Mouse (Mus musculus): ENCODE data around the gene Tomm20.

Gene Tomm20

GRCm38 (mm10) chr8:126920845-126921244 is 24.8 kb downstream of the Tomm20 start:
- intact Hi-C loops (cut with DNase I) = loop anchor here (2.0 to 5.0 kb wide), 3 partner anchors 339 to 439 kb away; no protein-coding TSS in a partner anchor

GRCm38 (mm10) chr8:126920386-126920785 is 25.3 kb downstream of the Tomm20 start:
- intact Hi-C loops (cut with DNase I) = loop anchor here (2.0 to 5.0 kb wide), 3 partner anchors 338 to 438 kb away; no protein-coding TSS in a partner anchor

- intact Hi-C loops (cut with DNase I) = loop anchor here (2.0 to 10.0 kb wide), 6 partner anchors 65 to 437 kb away; partner anchors contain the start of gene Irf2bp2
Observed at GRCm38 (mm10) chr8:126919703-126920102, 25.9 kb downstream of the Tomm20 start.

GRCm38 (mm10) chr8:126919255-126919654 is 26.4 kb downstream of the Tomm20 start:
- intact Hi-C loops (cut with DNase I) = loop anchor here (5.0 to 10.0 kb wide), 3 partner anchors 64 to 327 kb away; partner anchors contain the start of gene Irf2bp2

- intact Hi-C loops (cut with DNase I) = loop anchor here (5.0 to 10.0 kb wide), 3 partner anchors 64 to 326 kb away; partner anchors contain the start of gene Irf2bp2
Observed at GRCm38 (mm10) chr8:126918356-126918755, 27.3 kb downstream of the Tomm20 start.

- intact Hi-C loops (cut with DNase I) = loop anchor here (5.0 to 10.0 kb wide), 3 partner anchors 63 to 325 kb away; partner anchors contain the start of gene Irf2bp2
Observed at GRCm38 (mm10) chr8:126917179-126917905, 28.3 kb downstream of the Tomm20 start.

- intact Hi-C loops (cut with DNase I) = loop anchor here (5.0 to 10.0 kb wide), 3 partner anchors 62 to 324 kb away; partner anchors contain the start of gene Irf2bp2
Observed at GRCm38 (mm10) chr8:126916611-126917010, 29.0 kb downstream of the Tomm20 start.

GRCm38 (mm10) chr8:126914609-126915375 is 30.9 kb downstream of the Tomm20 start:
- intact Hi-C loops (cut with DNase I) = loop anchor here (5.0 to 10.0 kb wide), 3 partner anchors 60 to 322 kb away; partner anchors contain the start of gene Irf2bp2

GRCm38 (mm10) chr8:126914107-126914490 is 31.5 kb downstream of the Tomm20 start:
- intact Hi-C loops (cut with DNase I) = loop anchor here (10.0 kb wide), 2 partner anchors 59 to 249 kb away; no protein-coding TSS in a partner anchor

GRCm38 (mm10) chr8:126913241-126914106 is 32.2 kb downstream of the Tomm20 start:
- intact Hi-C loops (cut with DNase I) = loop anchor here (10.0 kb wide), 2 partner anchors 59 to 249 kb away; no protein-coding TSS in a partner anchor

GRCm38 (mm10) chr8:126909371-126909802 is 36.3 kb downstream of the Tomm20 start:
- intact Hi-C loops (cut with DNase I) = no loop called here

- intact Hi-C loops (cut with DNase I) = no loop called here
Observed at GRCm38 (mm10) chr8:126908805-126909204, 36.8 kb downstream of the Tomm20 start.

- intact Hi-C loops (cut with DNase I) = no loop called here
Observed at GRCm38 (mm10) chr8:126907968-126908367, 37.7 kb downstream of the Tomm20 start.

- intact Hi-C loops (cut with DNase I) = no loop called here
Observed at GRCm38 (mm10) chr8:126907374-126907773, 38.3 kb downstream of the Tomm20 start.

- intact Hi-C loops (cut with DNase I) = no loop called here
Observed at GRCm38 (mm10) chr8:126905387-126905786, 40.3 kb downstream of the Tomm20 start.

- intact Hi-C loops (cut with DNase I) = no loop called here
Observed at GRCm38 (mm10) chr8:126903927-126904326, 41.7 kb downstream of the Tomm20 start.

- intact Hi-C loops (cut with DNase I) = no loop called here
Observed at GRCm38 (mm10) chr8:126903224-126903895, 42.3 kb downstream of the Tomm20 start.

- intact Hi-C loops (cut with DNase I) = no loop called here
Observed at GRCm38 (mm10) chr8:126901612-126902011, 44.0 kb downstream of the Tomm20 start.

GRCm38 (mm10) chr8:126901049-126901448 is 44.6 kb downstream of the Tomm20 start:
- intact Hi-C loops (cut with DNase I) = no loop called here

- intact Hi-C loops (cut with DNase I) = no loop called here
Observed at GRCm38 (mm10) chr8:126895133-126895532, 50.5 kb downstream of the Tomm20 start.
